Mouse (Mus musculus) embryo, embryonic 10.5 days (tissue): Measurements from ENCODE around the gene Asb11.

ENCODE experiments used
- DNase-seq: peaks from one replicate; pipeline ENCODE4 v3.0.0-alpha.2; 2015; ENCODE audit warnings: low spot score

Asb11 gene

DNA sequence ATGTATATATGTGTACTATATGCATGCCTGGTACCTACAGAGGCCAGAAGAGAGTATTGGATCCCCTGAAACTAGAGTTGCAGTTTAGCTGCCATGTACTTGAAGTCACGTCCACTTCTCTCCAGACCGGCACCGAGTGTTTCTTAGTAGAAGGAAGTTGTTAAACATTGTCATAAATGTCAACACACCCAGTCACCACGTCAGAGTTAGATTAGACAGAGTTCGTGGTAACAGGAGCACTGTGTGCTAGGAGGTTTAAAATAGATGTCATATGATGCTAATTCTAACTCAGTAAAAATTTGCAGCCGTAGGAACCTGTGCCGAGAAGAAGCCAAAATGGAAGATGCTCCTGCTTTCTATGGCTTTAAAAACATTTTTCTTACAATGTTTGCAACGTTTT lies at the start of gene Asb11:
Asb11 (plus strand) TSS at position 286 of the 400 bp plus-strand sequence.
- DNase-seq, result no peak

DNA sequence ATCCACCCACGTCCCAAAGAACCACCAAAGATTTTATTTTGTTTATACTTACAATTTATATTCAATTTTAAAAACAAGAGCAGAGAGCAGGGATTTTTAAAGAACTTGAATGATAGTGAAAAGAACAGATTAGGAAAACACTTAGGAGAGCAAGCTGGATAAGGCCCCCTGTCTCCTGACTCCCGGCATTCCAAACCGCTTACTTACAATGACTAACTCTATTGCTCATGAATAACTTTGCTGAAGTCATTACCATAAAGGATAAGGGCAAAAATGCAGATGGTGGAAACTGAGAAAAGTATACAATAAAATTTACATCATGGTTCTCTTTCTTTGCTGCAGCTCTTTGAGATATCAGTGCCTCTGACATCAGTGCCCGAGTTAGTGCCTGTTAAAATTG lies 42.7 kb upstream of the Asb11 start:
- DNase-seq, result no peak

DNA sequence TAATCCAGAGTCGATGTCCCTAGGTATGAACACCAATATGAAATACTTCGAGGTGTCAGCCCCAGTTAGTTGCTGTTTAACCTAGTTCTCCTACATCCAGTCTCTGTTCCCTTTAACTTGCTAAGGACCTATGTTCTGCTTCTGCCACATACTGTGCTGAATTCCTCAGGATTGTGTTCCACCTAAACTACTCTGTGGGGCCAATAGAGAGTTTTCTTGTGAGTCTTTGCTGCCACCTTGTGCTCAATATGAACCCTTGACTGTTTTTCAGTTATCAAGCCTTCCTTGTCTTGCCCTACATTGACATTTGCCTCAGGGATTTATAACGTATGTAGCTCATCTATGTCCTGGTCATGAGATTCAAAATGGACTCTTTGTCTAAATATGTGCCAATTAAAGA lies 38.3 kb upstream of the Asb11 start:
- DNase-seq, result peak; percentile 52

DNA sequence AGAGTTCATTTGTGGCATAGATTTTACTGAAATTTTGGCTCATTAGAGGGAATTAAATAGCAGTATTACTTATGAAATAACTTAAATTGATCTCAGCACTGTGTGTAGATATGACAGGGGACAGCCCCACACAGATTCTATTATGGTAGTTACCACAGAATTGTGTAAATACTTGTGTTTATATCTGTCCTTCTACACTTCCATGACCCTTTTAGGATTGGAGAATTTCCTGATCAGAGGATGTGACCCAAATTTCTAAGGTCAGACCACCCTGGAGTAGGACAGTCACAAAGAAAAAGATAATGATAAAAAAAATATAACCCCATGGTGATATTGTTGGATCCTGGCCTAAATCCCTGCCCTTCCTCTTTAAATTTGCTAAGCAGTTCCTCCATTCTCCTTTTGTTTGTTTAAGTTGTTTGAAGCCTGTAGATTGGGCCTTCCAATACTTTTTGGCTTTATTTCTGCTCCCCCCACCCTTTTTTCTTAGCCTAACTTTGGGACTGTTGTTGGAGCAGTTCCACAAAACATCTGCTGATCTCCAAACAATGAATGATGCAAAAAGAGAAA lies 31.6 kb upstream of the Asb11 start:
- DNase-seq, result no peak

DNA sequence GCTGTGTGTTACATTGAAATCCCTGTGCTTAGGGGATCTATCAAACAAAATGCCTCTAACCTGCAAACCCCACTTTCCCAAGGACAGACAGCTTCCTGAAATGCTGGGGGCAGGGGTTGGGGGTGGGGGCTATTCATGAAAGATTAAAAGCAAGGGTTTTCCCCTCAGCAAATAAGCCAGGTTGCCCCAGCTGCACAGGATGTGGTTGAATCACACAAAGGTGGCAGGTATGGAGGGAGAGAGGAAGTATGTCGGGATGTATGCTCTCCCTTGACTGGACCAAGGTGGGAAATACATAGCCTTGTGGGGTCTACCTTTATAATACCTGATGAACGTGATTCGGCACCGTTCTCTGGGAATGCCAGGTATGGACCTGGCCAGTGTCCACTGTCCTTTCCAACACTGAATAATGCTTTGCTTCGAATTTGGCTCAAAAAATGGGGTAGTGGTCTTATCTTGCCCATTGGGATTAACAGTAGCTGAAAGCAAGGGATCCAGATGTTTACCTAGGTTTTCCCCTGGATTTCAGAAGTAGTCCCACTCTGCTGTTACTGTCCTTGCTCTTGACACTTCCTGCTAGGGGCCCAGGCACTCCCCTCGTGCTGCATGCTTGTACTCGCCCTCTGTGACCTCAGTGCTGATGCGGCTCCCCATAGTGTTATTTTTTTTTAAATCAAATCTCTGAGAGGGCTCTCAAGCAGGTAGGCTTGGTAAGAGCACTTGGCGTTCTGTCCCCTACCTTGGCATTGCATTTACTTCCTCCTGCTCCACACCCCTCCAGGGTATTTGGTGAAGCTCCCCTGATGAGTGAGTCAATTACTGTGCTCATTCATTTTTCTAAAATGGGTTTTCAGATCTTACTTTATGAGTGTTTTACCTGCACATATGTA lies 30.4 kb upstream of the Asb11 start:
- DNase-seq, result no peak

DNA sequence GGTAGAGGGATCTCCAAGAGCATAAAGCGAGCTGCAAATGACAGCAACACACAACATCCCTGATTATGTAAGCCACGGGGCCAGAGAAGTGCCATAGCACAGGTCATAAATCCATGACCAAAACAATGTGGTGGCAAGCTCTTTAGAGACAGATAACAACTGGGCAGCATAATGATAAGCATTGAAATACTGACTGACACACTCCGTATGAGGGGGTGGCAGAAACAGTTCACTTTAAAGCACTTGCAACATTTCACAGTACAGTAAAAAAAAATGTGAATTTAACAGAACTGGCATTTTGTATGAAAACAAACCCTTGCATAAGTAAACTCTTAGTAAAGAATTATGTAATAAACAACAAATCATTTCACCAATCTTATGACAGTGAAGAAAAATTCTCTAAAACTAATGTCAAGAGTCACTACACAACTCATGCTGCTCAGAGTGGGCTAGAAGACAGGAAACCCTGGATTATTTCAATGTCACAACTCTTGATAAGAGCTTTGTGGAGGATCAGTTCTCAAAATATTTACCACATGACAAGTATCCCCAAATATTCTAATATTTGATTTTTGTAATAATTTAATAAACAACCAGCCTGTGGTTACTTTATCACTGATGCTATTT lies 28.4 kb upstream of the Asb11 start:
- no peak for DNase-seq

DNA sequence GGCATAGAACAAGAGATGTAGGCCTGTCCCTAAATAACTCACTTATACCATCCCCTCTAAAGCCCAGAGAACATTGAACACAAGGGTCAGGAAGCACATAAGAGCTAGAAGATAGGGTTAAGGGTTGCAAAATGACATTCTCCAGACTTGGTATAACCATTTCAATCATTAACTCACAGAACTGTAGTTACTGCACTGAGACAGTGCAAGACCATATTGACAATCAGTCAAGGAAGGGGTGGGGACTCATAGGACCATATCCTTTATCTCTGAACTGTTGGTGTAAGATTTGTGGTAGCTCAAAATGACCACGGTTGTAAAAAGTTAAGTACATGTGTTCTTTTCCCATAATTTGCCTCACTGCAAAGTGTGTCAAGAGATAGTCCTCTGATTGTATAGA lies 26.2 kb upstream of the Asb11 start:
- DNase-seq, result no peak

DNA sequence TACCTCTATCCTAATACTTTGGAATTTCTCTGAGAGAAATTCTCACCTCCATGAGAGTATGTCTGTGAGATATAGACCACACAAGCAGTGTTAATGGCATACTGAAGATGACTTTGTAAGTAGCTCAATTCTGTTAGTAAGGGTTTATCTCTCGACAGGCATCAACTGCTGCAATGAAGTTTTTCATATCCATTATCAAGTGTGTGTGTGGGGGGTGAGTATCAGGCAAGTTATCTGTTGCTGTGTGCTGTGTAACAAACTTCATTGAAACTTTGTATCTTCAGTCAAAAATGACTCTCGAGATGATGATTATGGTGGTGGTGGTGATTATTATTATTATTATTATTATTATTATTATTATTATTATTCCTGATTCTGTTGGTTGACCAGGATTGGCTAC lies 20.0 kb upstream of the Asb11 start:
- DNase-seq, result no peak

DNA sequence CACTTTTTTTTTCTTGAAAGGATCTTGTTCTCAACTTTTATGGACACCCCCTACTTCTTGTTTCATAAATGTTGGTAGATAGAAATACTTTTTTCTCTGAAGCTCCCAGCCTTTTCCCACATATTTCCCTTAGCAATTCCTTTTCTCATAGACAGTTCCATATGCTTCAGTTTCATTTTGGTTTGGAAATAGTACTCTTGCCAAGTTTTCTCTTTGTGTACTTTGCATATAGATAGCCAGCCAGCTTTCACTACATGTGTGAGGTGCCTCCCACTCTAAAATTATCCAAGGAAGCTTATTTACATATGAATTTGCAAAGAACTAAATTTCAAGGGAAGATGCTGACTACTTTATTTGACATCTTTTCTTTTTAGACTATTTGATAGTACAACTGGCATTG lies 18.8 kb upstream of the Asb11 start:
- no peak for DNase-seq

DNA sequence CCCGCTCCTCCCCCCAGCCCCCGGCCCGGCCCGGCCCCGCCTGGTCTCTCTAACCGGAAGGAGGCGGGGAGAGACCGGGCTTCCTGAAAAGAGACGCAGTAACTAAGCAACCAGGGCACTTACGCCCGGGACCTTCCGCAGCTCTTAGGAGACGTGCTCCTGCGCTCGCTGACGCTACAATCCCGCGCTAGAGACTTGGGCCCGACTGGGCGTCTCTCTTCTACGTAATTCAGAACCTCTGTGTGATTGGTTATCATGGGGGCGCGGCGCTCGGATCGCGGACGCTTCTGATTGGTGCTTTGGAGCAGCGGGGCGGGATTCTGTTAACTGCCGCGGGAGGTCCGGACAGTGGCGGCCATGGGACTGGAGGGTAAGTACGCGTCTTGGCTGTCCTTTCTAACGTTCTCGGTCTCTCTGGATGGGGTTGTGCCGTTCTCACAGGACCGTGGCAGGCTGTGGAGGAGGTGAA lies 17.3 kb upstream of the Asb11 start, which contains the start of gene Piga:
Piga (plus strand) TSS at position 317 of the 469 bp plus-strand sequence.
- DNase-seq, result peak; percentile 94

DNA sequence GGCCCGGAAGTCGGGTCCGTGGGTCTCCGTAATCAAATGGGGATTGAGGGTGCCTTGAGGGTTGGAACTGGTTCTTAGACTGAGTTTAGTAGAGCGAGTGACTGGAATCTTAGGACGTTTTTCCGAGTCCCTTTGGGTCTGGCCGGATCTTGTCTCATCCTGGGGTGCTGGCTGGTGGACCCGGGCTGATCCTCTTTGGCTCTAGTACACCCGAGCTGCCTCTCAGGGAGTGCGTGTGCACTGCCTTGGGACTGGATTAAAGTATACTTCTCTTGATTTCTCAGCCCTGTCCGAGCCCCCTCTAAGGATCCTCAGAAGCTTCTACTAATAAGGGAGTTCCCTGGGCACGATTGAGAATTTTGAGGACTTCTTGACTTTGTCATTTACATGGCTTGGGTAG lies 16.8 kb upstream of the Asb11 start:
- peak; percentile 8 for DNase-seq

DNA sequence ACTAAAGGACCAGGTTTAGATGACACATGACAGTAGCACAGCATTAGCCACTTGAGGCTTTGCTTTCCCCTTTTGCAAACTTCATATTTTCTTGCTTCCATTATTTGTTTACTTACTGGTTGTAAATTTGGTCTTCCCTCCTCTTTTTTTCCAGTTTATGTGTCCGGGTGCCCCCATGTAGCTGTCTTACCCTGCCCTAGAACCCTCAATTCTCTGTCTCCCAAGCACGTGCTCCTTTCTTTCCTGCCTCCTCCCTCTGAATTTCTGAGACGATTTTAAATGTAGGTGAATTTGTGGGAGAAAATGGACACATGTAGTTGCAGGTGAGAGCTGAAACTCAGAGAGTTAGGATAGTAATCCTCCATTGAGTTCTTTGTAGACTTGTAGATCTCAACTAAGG lies 16.3 kb upstream of the Asb11 start:
- DNase-seq, result no peak

DNA sequence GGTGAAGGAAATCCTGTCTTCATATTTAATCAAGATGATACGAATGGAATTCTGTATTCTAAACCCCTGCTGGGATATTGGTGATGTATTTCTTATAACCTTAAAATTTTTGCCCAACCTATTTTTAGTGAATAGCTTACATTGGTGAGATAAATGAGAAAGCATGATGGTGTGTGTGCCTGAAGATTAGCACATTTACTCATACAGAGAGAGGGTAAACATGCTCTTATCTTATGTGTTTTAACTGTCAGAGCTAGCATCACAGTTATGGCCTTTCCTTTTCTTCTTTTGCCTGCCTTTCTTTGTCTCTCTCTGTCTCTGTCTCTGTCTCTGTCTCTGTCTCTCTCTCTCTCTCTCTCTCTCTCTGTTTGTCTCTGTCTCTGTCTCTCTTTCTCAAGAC lies 12.0 kb upstream of the Asb11 start:
- no peak for DNase-seq

DNA sequence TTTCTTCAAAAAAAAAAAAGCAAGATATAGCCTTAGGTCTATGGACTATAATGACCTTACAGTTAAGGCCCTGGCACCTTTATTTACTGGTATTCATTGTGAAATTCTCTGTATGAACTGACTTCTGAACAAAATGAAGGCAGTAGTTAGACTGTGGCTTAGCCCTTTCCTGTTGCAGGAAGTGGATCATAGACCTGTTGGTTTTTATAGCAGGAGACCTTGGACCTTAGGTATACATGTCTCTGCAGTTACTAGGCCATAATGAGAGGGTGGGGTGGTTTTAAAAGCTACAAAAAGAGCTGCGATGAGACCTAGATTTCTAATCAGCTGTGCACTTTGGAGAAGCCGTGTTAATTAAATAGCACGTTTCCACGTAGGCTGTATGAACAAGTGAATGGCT lies 9.5 kb upstream of the Asb11 start:
- no peak for DNase-seq

DNA sequence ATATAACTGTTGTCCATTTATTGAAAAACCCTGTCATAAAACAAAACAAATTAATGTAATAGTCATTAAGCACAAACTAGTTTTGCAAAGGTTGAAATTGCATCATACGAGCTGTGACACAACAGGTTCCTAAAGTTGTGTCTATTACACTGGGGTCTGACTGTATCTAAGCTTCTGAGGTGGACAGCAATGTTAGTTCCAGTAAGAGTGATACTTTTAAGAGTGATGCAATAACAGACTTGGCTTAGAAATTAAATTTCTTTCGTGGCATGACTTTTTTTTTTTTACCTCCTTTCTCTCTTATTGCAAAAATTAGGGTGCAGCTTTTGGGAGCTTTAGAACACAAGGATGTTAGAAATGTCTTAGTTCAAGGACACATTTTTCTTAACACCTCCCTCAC lies 8.6 kb upstream of the Asb11 start:
- no peak for DNase-seq

DNA sequence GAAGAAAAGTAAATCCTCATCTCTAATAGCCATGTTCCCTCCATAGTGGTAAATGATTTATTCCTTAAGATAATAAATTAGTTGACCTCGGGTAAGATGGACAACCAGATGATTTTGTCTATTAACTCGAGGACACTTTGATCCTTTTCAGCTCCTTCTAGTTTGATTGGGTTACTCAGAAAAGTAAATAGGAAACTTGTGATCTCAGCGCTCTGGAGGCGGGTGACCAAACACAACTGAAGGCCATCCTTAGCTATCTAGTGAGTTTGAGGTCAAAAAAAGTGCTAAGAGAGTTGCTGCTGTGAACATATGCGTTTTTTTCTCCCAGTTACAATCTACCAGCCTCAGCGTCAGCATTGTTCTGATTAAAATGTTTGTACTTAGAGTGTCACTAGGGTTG lies 6.2 kb upstream of the Asb11 start:
- DNase-seq, result no peak

DNA sequence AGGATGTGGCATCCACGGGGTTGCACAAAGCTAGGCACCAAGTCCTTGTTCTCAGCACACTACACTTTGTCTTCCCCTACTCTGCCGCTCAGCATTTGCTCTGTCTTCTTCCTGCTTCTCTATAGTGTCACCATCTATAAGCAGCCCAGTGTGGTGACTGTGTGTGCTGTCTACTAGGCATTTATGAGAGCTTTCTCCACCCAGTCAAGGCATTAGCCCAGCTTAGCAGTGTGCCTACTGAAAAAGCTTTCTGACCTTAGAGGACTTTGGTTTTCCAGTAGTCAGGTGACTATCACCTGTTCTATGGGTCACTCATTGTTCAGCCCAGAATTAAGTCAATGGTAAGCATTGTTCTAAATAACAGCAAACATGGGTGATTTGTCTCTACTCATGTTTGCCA lies 5.7 kb upstream of the Asb11 start:
- no peak for DNase-seq

DNA sequence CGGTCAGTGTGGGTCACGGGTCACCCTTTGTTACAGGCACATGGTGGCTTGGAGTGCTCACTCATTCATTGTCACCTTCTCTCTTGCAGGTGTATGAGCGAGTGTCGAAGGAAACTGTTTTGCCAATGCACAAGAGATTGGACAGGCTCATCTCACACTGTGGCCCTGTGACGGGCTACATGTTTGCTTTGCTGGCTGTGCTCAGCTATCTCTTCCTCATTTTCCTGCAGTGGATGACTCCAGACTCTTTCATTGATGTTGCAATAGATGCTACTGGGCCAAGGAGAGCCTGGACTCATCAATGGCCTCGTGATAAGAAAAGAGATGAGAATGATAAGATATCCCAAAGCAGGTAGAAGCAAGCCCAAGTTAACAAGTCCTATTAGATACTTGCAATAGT lies 5.3 kb upstream of the Asb11 start:
- no peak for DNase-seq

DNA sequence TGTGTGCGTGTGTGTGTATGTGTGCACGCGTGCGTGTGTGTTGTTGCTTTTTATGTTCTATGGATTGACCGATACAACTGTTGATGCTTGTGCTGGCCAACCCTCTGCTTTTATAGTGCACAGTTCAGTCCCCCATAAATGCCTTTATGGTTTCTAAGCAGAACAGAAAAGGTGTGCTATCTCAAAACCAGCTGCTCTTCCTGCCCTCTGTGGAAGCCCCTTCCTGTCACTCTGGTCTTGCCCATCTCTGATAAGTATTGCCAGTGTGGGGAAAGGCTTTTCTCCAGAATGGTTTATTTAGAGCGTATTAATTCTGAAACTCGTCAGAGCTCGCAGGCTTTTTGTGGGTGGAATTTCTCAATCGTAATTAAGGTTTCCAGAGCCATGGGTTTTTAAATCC lies 4.1 kb upstream of the Asb11 start:
- no peak for DNase-seq

DNA sequence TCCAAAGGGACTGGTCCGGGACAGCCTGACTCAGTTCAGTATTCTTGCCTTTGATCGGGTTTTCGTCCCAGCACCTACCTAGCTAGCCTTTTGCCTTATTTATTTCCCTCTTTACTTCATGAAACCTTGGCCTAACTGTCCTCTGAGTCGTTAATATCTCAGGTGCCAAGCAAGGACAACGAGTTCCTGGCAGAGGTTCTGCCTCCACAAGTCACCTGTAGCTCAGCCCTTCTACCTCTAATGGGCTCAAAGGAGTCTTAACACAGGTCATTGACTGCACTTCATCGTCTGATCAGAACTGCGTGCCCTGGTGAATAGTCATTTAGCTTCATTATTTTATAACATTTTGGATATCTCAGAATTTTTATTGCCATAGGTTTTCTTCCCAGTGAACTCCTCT lies 2.7 kb downstream of the Asb11 start:
- no peak for DNase-seq

DNA sequence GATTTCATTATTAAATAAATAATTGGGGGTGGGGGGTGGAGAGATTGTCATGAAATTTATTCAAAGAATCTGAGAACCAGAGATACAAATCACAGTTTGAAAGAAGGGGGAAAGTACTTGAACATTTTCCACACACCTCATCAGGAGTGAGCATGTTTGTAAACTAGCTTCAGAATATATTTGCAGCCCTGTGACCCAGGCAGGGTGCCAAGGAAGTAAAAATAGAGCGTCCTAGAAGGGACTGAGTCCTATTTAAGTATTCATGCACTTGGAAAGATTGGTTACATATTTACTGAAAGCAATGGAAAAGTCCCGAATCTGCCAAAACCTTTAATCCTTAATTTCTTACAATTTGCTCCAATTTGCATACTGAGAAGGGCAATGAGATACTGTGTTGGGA lies 3.3 kb downstream of the Asb11 start:
- DNase-seq, result no peak

DNA sequence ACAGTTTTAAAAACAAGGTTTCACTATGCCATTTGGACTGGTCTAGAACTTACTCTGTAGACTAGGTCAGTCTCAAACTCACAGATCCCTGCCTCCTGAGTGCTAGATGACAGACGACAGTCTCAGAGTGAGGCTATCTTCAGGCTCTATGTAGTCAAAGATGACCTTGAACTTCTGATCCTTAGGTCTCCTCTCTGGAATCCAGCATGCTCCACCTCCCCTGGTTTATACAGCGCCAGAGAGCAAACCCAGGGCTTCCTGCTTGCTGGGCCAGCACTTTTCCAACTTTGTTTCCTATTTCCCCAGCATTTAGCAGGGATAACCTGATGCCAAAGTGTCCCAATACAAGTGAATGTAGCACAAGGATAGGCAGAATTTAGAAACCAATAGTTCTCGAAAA lies 3.9 kb downstream of the Asb11 start:
- DNase-seq, result no peak

DNA sequence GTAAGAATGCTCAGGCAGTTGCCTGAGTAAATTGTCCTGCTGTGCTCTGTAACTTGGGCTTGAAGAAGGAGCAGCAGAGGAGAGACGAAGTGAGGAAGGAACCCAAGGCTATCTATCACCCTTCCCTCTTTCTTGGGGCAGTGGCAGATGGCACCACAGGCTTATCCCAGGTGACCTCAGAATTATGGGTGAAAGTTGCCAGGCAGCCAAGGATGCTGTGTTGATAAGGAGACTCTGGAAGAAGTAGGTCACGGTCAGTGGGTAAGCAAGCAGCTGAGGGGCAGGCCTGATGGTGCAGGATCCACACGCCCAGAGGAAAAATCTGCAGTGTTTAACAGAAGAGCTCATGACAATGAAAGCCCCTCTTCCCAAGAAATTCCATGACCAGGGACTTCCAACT lies 4.5 kb downstream of the Asb11 start:
- DNase-seq, result no peak
